Mouse (Mus musculus) limb, embryonic 14.5 days (tissue): ENCODE measurements around the gene Efna5. TPM values are rescaled to one million over a fixed set of nuclear protein-coding genes. Genes with fewer than 3 reads are reported as not detected.

Source experiments
- ATAC-seq: fragments of 200-750 bp; cut with Nextera tagmentation; 2 replicates; pipeline ENCODE4 v1.8.0; 2017; ENCODE audit warnings: low read depth, moderate number of reproducible peaks, moderate TSS enrichment; ENCODE audit not compliant: low FRiP score
- DNase-seq: peaks from one replicate; pipeline ENCODE4 v3.0.0-alpha.2; 2015; ENCODE audit warnings: low spot score
- H3K27ac ChIP-seq: fragments of 300-500 bp; sonication (generic); replicated peaks from 2 replicates; pipeline ENCODE4 v1.5.1; 2014; ENCODE audit warnings: low read depth, mild to moderate bottlenecking, low read length, moderate library complexity, mixed read lengths
- H3K27me3 ChIP-seq: fragments of 300-500 bp; sonication (generic); 2 replicates; pipeline ENCODE4 v1.6.1; 2014; ENCODE audit warnings: low read length, mixed read lengths; ENCODE audit not compliant: control insufficient read depth, insufficient read depth
- H3K36me3 ChIP-seq: fragments of 300-500 bp; sonication (generic); 2 replicates; pipeline ENCODE4 v1.6.1; 2014; ENCODE audit warnings: mild to moderate bottlenecking, low read length, moderate library complexity, mixed read lengths; ENCODE audit not compliant: control insufficient read depth, insufficient read depth
- H3K4me1 ChIP-seq: fragments of 300-500 bp; sonication (generic); 2 replicates; pipeline ENCODE4 v1.6.1; 2014; ENCODE audit warnings: antibody characterized with exemption, low read length, mixed read lengths; ENCODE audit not compliant: control insufficient read depth, insufficient read depth
- H3K4me2 ChIP-seq: fragments of 300-500 bp; sonication (generic); replicated peaks from 2 replicates; pipeline ENCODE4 v1.6.1; 2014; ENCODE audit warnings: low read depth, mild to moderate bottlenecking, low read length, moderate library complexity; ENCODE audit not compliant: severe bottlenecking
- H3K4me3 ChIP-seq: fragments of 300-500 bp; sonication (generic); replicated peaks from 2 replicates; pipeline ENCODE4 v1.5.1; 2014; ENCODE audit warnings: low read length
- H3K9ac ChIP-seq: fragments of 300-500 bp; sonication (generic); 2 replicates; pipeline ENCODE4 v1.6.1; 2014; ENCODE audit warnings: mild to moderate bottlenecking, low read depth, low read length, moderate library complexity; ENCODE audit not compliant: severe bottlenecking
- H3K9me3 ChIP-seq: fragments of 300-500 bp; sonication (generic); 2 replicates; pipeline ENCODE4 v1.6.1; 2016; ENCODE audit warnings: low read length; ENCODE audit not compliant: control insufficient read depth
- POLR2A ChIP-seq: fragments of 200-500 bp; IDR thresholded peaks from 2 replicates; pipeline ENCODE4 v1.8.0; 2012; ENCODE audit warnings: inconsistent platforms, mild to moderate bottlenecking, moderate library complexity, borderline replicate concordance; ENCODE audit not compliant: insufficient read depth, insufficient read length; ENCODE audit errors: extremely low read depth
- WGBS: fragments of 180-500 bp; shearing (Covaris S2); extraction: QIAGEN DNeasy Blood & Tissue Kit; methylation state at CpG from one replicate; pipeline ENCODE4 v1.1.7; 2014; 5-methylcytosine and 5-hydroxymethylcytosine counted together
- polyA plus RNA-seq, 2 experiments: library from polyadenylated mRNA; depleted of rRNA in 1 of 2; stranded (reverse) in 1 of 2; unstranded in 1 of 2; fragments of >200 nt; fragmentation: Nextera tagmentation in 1 of 2; extraction: Ambion mirVana in 1 of 2; gene quantifications; 2 replicates each; pipeline versions ENCODE4 v1.2.1 to v1.2.3; 2012 to 2014

The Efna5 gene
- polyA plus RNA-seq, 2 experiments = 22.8 to 64.8 TPM

DNA sequence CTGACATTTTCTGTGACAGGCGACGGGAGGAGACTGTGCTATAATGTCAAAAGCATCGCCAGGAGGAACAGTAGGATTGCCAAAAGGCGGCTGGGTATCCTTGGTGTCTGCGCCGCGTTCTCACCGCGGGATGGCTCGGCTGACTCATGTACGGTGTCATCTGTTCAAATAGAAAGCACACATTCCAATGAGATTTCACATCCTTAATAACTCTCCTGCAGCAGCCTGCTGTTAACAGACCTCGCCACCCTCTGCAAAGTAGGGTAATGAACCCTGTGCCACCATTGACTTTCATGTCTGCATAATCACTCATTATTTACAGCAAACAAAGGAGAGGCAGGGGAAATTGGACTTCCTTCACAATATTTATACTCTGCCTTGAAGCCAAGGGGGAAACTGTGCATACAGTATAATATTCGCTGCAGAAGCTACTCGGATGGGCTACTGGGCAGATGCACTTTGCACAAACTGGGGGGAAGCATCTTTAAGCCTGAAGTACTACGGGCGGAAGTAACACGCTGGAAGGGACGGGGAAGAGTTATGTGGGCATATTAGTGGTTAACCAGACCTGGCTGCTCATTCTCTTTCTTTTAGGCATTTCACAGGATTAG lies 273.7 kb downstream of the Efna5 start:
- Histone ChIP-seq H3K9me3 (no peaks in the 10 kb centered on the region), H3K9ac (no peak overlapping the region), H3K36me3 (peaks cover 3% of the 10 kb centered on the region; the same call in 1 of the 2 replicates), H3K4me2 (no peak overlapping the region), H3K27me3 (no peaks in the 10 kb centered on the region), H3K4me1 (peaks cover 12% of the 10 kb centered on the region), H3K4me3 (no peak overlapping the region), H3K27ac (no peak overlapping the region)
- no peak for DNase-seq
- no peak for TF ChIP-seq POLR2A
- WGBS = 81% methylated on average over 18 of the region's 18 CpGs
- ATAC-seq = no peak

DNA sequence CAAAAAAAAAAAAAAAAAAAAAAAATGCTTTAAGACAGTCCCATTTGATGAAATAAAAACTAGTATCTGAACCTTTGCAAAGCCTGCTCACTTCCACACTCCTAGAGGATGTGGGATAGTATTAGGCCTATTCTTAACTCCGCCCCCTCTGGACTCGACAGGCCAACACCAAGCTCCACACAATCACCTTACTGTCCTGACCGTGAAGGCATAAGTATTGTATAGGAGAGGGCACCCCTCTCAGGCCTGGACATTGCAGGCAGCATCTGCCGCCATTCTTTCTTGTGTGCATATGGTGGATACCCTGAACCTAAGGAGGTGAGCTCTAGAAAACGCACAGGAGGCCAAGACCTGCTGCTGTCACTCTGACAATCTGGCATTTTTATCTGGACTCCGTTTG lies 274.4 kb downstream of the Efna5 start:
- ATAC-seq = no peak
- H3K4me2 ChIP-seq = no peak overlapping the region
- no peak overlapping the region for H3K4me3 ChIP-seq
- no peaks in the 10 kb centered on the region for H3K27me3 ChIP-seq
- 86% methylated on average over 6 of the region's 6 CpGs for WGBS
- no peak overlapping the region for H3K27ac ChIP-seq
- no peak overlapping the region for H3K9ac ChIP-seq
- DNase-seq = no peak
- no peaks in the 10 kb centered on the region for H3K9me3 ChIP-seq
- no peak for TF ChIP-seq POLR2A
- H3K4me1 ChIP-seq = peaks cover 12% of the 10 kb centered on the region
- H3K36me3 ChIP-seq = peaks cover 3% of the 10 kb centered on the region; the same call in 1 of the 2 replicates

DNA sequence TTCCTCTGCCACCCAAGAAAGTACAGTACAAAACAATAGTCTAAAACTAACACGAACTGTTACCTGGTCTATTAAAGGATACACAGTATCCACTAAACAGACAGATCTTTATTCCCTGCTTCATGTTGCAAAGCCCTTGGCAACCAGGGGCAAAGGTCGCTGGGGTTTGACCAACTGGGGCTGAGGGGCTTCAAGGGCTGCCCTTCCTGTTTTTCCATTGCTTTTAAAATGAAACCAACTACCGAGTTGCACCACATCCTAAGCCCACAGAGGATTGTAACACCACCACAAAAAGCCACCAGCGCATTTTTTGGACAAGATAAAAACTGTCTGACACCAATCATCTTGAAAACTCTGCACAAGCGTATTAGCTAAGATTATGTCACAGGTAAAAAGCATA lies 276.8 kb downstream of the Efna5 start:
- 61% methylated on average over 5 of the region's 5 CpGs for WGBS
- Histone ChIP-seq H3K36me3 (peaks cover 3% of the 10 kb centered on the region; the same call in 1 of the 2 replicates), H3K4me3 (no peak overlapping the region), H3K27me3 (no peaks in the 10 kb centered on the region), H3K9me3 (no peaks in the 10 kb centered on the region), H3K27ac (no peak overlapping the region), H3K4me1 (peaks cover 12% of the 10 kb centered on the region), H3K9ac (no peak overlapping the region), H3K4me2 (no peak overlapping the region)
- TF ChIP-seq POLR2A = no peak
- DNase-seq (no peak), ATAC-seq (no peak)

DNA sequence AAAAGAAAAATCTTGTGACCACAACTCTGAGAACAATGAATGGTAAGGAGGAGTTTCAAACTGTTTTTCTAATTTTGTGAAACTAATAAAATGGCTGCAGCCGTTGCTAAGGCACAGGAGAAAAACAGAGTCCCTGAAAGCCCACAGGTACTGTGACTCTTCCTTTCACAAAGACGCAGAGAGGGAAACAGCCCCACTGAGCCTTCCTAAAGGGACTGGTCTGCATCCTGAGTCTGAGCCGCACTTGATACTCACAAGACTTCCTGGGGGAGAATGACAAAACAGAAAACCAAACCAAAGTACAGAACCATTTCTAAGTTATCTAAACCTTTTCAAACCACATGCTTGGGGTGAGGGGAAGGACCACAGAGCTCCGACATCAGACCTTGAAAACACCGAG lies 277.5 kb downstream of the Efna5 start:
- Histone ChIP-seq H3K4me3 (no peak overlapping the region), H3K36me3 (peaks cover 3% of the 10 kb centered on the region; the same call in 1 of the 2 replicates), H3K27me3 (no peaks in the 10 kb centered on the region), H3K9ac (no peak overlapping the region), H3K4me1 (peaks cover 12% of the 10 kb centered on the region), H3K4me2 (no peak overlapping the region), H3K27ac (no peak overlapping the region), H3K9me3 (no peaks in the 10 kb centered on the region)
- TF ChIP-seq POLR2A = no peak
- no peak for DNase-seq
- WGBS = 53% methylated on average over 5 of the region's 5 CpGs
- ATAC-seq = 0 out of 2 replicates have a peak, but pooled peaks have one; percentile 26

DNA sequence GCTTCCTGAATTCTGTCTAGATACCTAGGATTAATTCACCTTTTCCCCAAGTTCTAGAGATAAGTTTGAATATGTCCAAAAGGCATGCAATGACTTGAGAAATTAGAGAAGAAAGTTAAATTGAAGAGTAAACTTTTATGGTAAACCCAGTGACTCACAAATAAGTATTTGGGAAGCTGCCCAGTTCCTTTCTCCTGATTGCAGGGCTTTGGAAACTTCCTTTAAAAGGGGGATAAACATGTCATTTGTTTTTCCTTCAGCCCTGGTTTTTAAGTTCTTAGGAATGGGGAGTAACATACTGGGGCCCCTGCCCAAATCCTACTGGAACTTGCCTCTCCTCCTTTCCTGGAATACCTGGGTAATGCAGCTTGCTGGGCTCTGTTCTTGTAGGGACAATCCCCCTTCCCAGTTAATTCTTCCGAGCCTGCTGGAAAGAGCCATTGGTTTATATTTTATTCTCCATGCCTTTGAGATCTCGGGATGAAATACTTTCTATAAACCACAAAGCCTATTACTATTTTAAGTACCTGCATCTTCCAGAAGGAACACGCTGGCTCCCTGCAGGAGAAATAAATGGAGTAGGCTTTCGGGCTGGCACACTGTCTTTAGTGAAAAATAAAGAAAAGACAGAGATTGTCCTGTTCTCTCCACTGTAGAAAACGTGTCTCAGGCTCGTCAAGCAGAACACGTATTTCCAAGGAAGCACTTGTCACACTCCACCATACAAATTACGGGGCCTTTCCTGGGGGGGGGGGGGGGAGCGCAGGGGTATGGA lies 282.2 kb downstream of the Efna5 start:
- no peak overlapping the region for H3K4me3 ChIP-seq
- no peaks in the 10 kb centered on the region for H3K36me3 ChIP-seq
- 52% methylated on average over 9 of the region's 9 CpGs for WGBS
- no peak overlapping the region for H3K27ac ChIP-seq
- no peak overlapping the region for H3K4me2 ChIP-seq
- no peaks in the 10 kb centered on the region for H3K9me3 ChIP-seq
- H3K9ac ChIP-seq = no peak overlapping the region
- H3K27me3 ChIP-seq = no peaks in the 10 kb centered on the region
- DNase-seq (peak; percentile 64), ATAC-seq (no peak)
- no peaks in the 10 kb centered on the region; the same call in 1 of the 2 replicates for H3K4me1 ChIP-seq
- TF ChIP-seq POLR2A = no peak
